Mouse (Mus musculus): ENCODE results near the gene Leap2. TPM values are rescaled to one million over a fixed set of nuclear protein-coding genes. Genes with fewer than 3 reads are reported as not detected.

The Leap2 gene
- polyA plus RNA-seq, 1 experiment from 2014 or later, result 0.45 TPM

DNA sequence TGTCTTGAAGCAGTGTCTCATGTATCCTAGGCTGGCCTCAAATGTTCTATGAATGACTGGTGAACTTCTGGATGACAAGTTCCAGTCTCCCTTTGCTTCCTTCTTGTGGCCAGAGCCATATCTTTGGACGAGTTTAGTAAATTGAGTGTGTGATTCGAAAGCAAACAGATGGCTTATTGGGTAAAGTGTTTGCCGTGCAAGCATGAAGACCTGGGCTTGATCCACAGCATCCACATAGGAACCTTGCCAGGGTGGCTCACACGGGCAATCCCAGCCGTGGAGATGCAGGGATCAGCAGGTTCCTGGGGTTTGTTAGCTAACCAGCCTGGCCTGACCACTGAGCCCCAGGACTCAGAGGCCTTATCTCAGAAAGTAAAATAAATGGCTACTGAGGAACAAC lies 30.1 kb upstream of the Leap2 start:
- H3K9me3 ChIP-seq, result no peaks in the 10 kb centered on the region
- H3K4me1 ChIP-seq, result peaks cover 14% of the 10 kb centered on the region; the same call in 1 of the 2 replicates
- DNase-seq (ENCODE audit: low spot score), result no peak
- WGBS, result 79% methylated on average over 5 of the region's 5 CpGs
- H3K27ac ChIP-seq, result no peak overlapping the region
- peaks cover 8% of the 10 kb centered on the region; the same call in 1 of the 2 replicates for H3K27me3 ChIP-seq (ENCODE audit: insufficient read depth, poor library complexity, severe bottlenecking)
- H3K36me3 ChIP-seq, result no peaks in the 10 kb centered on the region
- no peak overlapping the region for H3K4me3 ChIP-seq

DNA sequence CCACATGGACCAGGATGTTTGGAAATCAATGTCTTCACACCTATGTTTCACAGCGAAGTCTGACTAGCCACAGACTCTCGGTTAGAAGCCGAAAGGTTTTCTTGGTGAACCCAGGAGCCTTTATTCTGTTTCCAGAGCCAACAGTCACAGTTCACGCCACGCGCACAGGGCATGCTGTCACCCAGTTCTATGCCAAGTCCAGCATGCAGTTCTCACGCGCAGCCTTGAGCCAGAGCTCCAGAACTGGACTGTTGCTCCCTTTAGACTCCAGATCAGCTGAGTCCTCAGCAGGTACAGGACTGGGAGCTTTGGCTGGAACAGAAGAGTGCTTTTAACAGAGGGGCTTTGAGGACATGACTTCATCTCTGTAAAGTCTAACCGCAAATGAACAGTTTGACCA lies 29.4 kb upstream of the Leap2 start:
- Histone ChIP-seq H3K27me3 (ENCODE audit: insufficient read depth, poor library complexity, severe bottlenecking) (peaks cover 2% of the 10 kb centered on the region; the same call in 1 of the 2 replicates), H3K27ac (no peak overlapping the region), H3K4me3 (no peak overlapping the region), H3K36me3 (no peaks in the 10 kb centered on the region), H3K4me1 (peaks cover 12% of the 10 kb centered on the region; the same call in 1 of the 2 replicates), H3K9me3 (no peaks in the 10 kb centered on the region)
- no peak for DNase-seq (ENCODE audit: low spot score)
- WGBS, result 93% methylated on average over 9 of the region's 9 CpGs

DNA sequence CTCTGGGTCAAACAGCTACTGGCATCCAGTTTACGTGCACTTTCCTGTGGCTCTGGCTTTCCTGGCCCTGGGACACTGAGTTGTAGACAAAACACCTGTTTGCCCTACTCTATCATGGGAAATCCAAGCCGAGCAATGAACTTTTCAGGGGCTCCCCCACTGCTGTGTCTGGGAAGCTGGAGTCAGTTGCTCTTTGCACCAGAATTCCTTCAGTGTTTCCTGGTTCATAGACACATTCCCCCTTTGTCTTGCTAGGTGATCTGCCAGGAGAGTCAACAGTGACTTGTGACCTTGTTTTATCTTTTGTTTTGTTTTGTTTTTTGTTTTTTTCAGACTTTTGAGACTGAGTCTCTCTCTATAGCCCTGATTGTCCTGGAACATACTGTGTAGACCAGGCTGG lies 28.4 kb upstream of the Leap2 start:
- Histone ChIP-seq H3K27ac (no peak overlapping the region), H3K4me1 (peaks cover 6% of the 10 kb centered on the region; the same call in 1 of the 2 replicates)
- WGBS, result 65% methylated on average over 2 of the region's 2 CpGs

DNA sequence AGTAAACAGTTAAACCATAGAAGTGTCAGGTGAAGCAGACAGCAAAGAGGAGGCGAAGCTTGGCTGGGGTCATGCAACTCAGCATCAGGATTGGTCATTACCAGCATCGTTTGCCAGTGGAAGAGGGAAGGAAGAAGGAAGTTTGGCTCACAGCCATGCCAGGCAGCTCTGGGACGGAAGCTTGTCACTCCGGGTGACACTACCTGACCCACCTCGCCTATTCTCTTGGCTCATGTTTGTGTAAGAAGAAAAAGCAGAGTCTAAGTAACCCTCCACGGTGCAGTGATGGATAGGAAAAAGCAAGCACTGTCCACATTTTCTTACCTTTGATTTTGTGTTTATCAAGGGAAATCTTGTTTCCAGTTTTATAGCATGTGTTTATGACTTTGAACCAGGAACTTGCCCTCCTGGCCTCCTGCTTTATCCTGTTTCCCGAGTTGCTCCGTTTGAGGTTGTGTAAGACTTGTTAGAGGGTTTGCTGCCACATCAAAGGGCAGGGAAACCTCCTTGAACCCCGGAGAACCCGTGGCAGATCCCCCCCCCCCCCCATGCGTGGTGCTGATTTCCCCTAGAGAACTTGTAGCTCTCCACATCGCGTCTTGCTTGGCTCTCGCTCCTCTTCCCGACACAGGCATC lies 27.2 kb upstream of the Leap2 start:
- Histone ChIP-seq H3K4me1 (peaks cover 14% of the 10 kb centered on the region), H3K27me3 (ENCODE audit: insufficient read depth, poor library complexity, severe bottlenecking) (no peaks in the 10 kb centered on the region), H3K36me3 (no peaks in the 10 kb centered on the region), H3K9me3 (no peaks in the 10 kb centered on the region), H3K27ac (no peak overlapping the region), H3K4me3 (0 out of 2 replicates have a peak overlapping the region, but pooled peaks have one; percentile 3)
- DNase-seq (ENCODE audit: low spot score), result no peak
- 38% methylated on average over 15 of the region's 15 CpGs for WGBS

More for the DNA sequence above, 28.4 kb upstream of the Leap2 start:
- DNase-seq (ENCODE audit: low spot score), result no peak
- H3K36me3 ChIP-seq, result no peaks in the 10 kb centered on the region
- H3K4me3 ChIP-seq, result no peak overlapping the region
- no peaks in the 10 kb centered on the region; the same call in 1 of the 2 replicates for H3K27me3 ChIP-seq (ENCODE audit: insufficient read depth, poor library complexity, severe bottlenecking)
- no peaks in the 10 kb centered on the region for H3K9me3 ChIP-seq

DNA sequence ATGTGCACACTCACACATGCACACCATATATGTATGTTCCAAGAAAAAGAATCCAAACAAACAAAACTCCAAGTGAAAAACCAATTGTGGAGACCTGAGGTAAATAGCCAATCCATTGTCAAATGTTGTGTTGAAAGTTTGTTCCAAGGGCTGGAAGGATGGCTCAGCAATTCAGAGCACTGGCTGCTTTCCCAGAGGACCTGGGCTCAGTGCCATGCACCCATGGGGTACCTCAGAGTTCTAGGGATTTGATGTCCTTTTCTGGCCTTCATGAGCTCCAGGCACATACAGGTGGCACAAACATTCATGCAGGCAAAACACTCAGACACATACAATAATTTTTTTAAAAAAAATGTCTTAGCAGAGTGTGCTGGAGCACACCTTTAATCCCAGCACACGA lies 25.6 kb upstream of the Leap2 start:
- Histone ChIP-seq H3K27ac (no peak overlapping the region), H3K9me3 (no peaks in the 10 kb centered on the region), H3K4me3 (no peak overlapping the region), H3K4me1 (peaks cover 14% of the 10 kb centered on the region), H3K27me3 (ENCODE audit: insufficient read depth, poor library complexity, severe bottlenecking) (no peaks in the 10 kb centered on the region), H3K36me3 (no peaks in the 10 kb centered on the region)
- no peak for DNase-seq (ENCODE audit: low spot score)
- 80% methylated on average over 1 of the region's 1 CpGs for WGBS

DNA sequence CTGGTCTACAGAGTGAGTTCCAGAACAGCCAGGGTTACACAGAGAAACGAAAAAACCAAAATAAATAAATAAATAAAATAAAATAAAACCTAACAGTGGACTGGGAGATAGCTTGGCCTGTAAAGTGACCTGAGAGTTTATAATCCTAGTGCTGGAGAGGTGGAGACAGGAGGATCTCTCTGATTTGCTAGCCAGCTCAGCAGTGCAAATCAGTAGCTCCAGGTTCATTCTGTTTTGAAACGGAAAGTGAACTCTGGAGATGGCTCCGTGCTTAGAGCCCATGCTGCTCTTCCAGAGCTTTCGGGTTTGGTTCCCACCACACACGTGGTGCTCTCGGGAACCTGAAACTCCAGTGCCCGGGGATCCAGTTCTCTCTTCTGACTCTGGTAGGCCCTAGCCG lies 25.0 kb upstream of the Leap2 start:
- H3K4me1 ChIP-seq, result peaks cover 14% of the 10 kb centered on the region
- DNase-seq (ENCODE audit: low spot score), result no peak
- H3K27ac ChIP-seq, result no peak overlapping the region
- no peaks in the 10 kb centered on the region for H3K9me3 ChIP-seq
- WGBS, result 83% methylated on average over 8 of the region's 8 CpGs
- H3K4me3 ChIP-seq, result no peak overlapping the region
- no peaks in the 10 kb centered on the region for H3K27me3 ChIP-seq (ENCODE audit: insufficient read depth, poor library complexity, severe bottlenecking)
- H3K36me3 ChIP-seq, result no peaks in the 10 kb centered on the region

DNA sequence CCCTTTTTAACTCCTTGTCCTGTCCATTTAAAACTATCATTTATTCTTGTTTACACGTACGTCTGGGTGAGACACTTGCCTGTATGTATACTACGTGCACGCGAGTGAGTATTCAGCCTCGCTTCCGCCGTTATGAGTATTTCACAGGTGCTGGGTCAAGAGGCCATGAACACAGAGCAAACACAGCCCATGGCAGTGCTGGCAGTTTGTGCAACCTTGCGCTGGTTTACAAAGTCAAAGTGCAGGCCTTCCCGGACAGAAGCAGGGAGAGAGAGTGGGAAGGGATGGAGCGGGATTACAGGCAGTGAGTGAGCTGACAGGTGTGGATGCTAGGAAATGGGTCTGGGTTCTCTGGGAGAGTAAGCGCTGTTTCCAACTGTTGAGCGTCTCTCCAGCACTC lies 23.2 kb upstream of the Leap2 start:
- Histone ChIP-seq H3K36me3 (no peaks in the 10 kb centered on the region), H3K27me3 (ENCODE audit: insufficient read depth, poor library complexity, severe bottlenecking) (no peaks in the 10 kb centered on the region), H3K4me3 (no peak overlapping the region), H3K27ac (no peak overlapping the region), H3K9me3 (no peaks in the 10 kb centered on the region), H3K4me1 (peaks cover 24% of the 10 kb centered on the region)
- WGBS, result 87% methylated on average over 13 of the region's 13 CpGs
- no peak for DNase-seq (ENCODE audit: low spot score)

DNA sequence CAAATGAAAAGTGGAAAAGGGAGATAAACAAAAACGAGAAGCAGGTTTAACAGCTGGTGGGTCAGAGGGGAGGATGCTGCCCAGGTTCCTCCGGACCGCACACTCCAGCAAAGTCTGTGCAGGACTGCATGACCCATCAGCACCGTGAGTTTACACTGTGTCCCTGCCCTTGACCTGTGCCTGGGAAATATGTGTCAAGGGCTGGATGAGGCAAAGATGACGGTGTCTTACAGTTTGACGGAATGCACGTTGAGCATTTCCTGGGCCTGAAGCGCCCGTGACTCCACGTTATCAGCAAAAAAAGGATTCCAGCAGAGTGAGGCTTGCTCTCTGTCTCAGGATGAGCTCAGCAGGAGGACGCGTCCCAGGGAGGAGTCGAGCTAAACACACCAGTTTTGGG lies 22.6 kb upstream of the Leap2 start:
- whole genome bisulfite sequencing, result 27% methylated on average over 13 of the region's 13 CpGs
- no peak for DNase-seq (ENCODE audit: low spot score)

DNA sequence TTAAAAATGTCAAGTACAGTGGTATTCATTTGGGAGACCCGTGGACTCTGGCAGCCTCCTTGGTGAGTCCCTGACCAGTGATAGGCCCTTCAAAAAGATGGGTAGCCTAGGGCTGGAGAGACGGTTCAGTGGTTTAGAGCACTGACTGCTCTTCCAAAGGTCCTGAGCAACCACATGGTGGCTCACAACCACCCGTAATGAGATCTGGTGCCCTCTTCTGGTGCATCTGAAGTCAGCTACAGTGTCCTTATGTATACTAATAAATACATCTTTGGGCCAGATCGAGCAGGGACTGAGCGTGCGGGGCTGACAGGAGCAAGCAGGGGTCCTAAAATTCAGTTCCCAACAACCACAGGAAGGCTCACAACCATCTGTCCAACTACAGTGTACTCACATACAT lies 20.9 kb upstream of the Leap2 start:
- no peak for DNase-seq (ENCODE audit: low spot score)
- Histone ChIP-seq H3K4me3 (no peak overlapping the region), H3K9me3 (no peaks in the 10 kb centered on the region), H3K36me3 (no peaks in the 10 kb centered on the region), H3K27ac (no peak overlapping the region), H3K4me1 (peaks cover 18% of the 10 kb centered on the region), H3K27me3 (ENCODE audit: insufficient read depth, poor library complexity, severe bottlenecking) (no peaks in the 10 kb centered on the region)
- WGBS, result 47% methylated on average over 6 of the region's 6 CpGs

More for the DNA sequence above, 22.6 kb upstream of the Leap2 start:
- H3K36me3 ChIP-seq, result no peaks in the 10 kb centered on the region
- H3K4me1 ChIP-seq, result peaks cover 21% of the 10 kb centered on the region
- H3K27me3 ChIP-seq (ENCODE audit: insufficient read depth, poor library complexity, severe bottlenecking), result no peaks in the 10 kb centered on the region
- no peak overlapping the region for H3K4me3 ChIP-seq
- no peak overlapping the region for H3K27ac ChIP-seq
- H3K9me3 ChIP-seq, result no peaks in the 10 kb centered on the region

DNA sequence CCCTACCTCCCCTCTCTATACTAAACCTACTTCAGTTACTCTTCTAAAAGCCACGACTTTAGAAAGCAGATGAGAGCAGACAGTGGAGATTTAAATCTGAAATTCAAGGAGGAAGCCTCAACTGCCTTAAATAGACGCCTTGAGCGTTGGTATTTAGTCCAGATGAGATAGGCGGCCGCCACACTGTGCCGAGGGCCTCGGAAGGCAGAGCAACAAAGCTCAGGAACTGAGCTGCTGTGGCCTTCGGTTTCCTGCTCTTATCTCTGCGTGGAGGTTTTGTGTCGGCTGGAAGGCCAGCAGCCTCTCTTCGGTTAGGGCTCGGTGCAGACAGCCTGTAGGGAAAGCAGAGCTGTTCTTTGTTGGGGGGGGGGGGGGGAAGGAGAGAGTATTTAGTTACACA lies 19.0 kb upstream of the Leap2 start:
- no peak for DNase-seq (ENCODE audit: low spot score)
- no peaks in the 10 kb centered on the region for H3K27me3 ChIP-seq (ENCODE audit: insufficient read depth, poor library complexity, severe bottlenecking)
- WGBS, result 7% methylated on average over 12 of the region's 12 CpGs
- H3K27ac ChIP-seq, result peak overlapping the region; percentile 84
- H3K36me3 ChIP-seq, result no peaks in the 10 kb centered on the region
- no peaks in the 10 kb centered on the region for H3K9me3 ChIP-seq
- H3K4me3 ChIP-seq, result peak overlapping the region; percentile 32; the same call in 1 of the 2 replicates
- peaks cover 18% of the 10 kb centered on the region for H3K4me1 ChIP-seq

DNA sequence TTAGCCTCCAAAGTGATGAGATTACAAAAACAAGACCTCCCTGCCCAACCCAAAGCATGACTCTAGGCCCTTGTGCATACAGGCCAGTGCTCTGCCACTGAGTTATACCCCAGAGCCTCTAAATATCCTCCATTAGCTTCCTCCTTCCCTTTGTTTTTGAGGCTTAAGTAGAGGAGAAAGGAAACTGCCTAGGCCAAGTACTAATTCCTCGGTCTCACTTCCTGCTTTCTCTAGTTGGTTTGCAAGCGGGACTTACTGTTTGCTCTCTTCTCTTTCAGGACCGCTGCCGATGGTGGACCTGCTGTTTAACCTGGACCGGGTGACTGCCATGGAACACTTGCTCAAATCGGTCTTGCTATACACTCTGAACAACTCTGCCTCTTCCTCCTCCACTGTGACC lies 13.4 kb upstream of the Leap2 start:
- no peak overlapping the region for H3K27ac ChIP-seq
- H3K4me1 ChIP-seq, result peaks cover 6% of the 10 kb centered on the region
- H3K9me3 ChIP-seq, result no peaks in the 10 kb centered on the region
- no peak overlapping the region for H3K4me3 ChIP-seq
- no peaks in the 10 kb centered on the region for H3K36me3 ChIP-seq
- WGBS, result 87% methylated on average over 6 of the region's 6 CpGs
- DNase-seq (ENCODE audit: low spot score), result no peak
- no peaks in the 10 kb centered on the region for H3K27me3 ChIP-seq (ENCODE audit: insufficient read depth, poor library complexity, severe bottlenecking)

DNA sequence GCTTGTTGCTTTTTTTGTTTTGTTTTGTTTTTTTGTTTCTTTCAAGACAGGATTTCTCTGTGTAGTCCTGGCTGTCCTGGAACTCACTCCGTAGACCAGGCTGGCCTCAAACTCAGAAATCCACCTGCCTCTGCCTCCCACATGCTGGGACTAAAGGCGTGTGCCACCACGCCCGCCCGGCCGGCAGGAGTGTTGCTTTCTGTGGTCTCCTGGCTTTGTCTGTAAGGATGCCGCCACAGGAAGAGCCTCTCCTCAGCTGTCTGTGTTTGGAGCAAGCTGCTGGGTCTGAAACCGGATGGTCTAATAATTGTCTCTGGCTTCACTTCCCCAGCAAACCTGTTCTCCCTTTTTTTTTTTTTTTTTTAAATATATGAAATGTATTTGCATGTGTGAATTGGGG lies 12.5 kb upstream of the Leap2 start:
- Histone ChIP-seq H3K36me3 (no peaks in the 10 kb centered on the region), H3K27ac (no peak overlapping the region), H3K27me3 (ENCODE audit: insufficient read depth, poor library complexity, severe bottlenecking) (no peaks in the 10 kb centered on the region), H3K9me3 (no peaks in the 10 kb centered on the region), H3K4me3 (no peak overlapping the region), H3K4me1 (peaks cover 7% of the 10 kb centered on the region)
- DNase-seq (ENCODE audit: low spot score), result no peak
- WGBS, result 77% methylated on average over 8 of the region's 8 CpGs

DNA sequence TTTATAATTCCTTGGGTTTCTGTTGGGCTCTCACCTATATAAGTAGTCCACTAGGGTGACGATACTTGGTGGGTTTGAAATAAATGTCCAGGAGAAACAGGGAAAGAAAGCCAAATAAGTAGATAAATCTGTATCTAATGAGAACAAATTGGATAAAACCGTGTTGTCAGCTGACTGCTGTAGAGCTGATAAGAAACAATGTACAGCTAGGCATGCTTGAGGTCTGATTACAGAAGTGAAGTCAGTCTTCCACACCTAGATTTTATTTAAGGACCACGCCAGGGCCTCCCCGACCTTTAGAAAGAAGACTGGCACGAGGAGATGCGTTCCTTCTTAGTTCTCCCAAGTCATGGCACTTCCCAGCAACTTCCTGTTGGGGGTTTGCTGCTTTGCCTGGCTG lies 10.1 kb upstream of the Leap2 start:
- Histone ChIP-seq H3K4me1 (peaks cover 12% of the 10 kb centered on the region), H3K9me3 (no peaks in the 10 kb centered on the region), H3K27me3 (ENCODE audit: insufficient read depth, poor library complexity, severe bottlenecking) (no peaks in the 10 kb centered on the region), H3K36me3 (peaks cover 11% of the 10 kb centered on the region), H3K4me3 (no peak overlapping the region), H3K27ac (no peak overlapping the region)
- WGBS, result 44% methylated on average over 6 of the region's 6 CpGs
- no peak for DNase-seq (ENCODE audit: low spot score)
